Mouse (Mus musculus): Measurements from ENCODE around the gene Ripor3. TPM values are rescaled to one million over a fixed set of nuclear protein-coding genes. Genes with fewer than 3 reads are reported as not detected.

Ripor3 gene
- polyA plus RNA-seq, 1 experiment from 2014 or later = 2.3 TPM

GRCm38 (mm10) chr2:167944193-167944592, 66.2 kb downstream of the Ripor3 start:
- Histone ChIP-seq H3K9ac (ENCODE audit: low read depth, low read length) (no peak overlapping the region), H3K36me3 (ENCODE audit: insufficient read depth, low read length) (no peaks in the 10 kb centered on the region), H3K4me3 (replicated peaks; ENCODE audit: low read depth, low read length) (no peak overlapping the region), H3K27me3 (ENCODE audit: insufficient read depth, low read length) (no peaks in the 10 kb centered on the region), H3K4me2 (ENCODE audit: low read length) (no peak overlapping the region), H3K4me1 (replicated peaks; ENCODE audit: insufficient read depth, low read length) (peaks cover 33% of the 10 kb centered on the region), H3K9me3 (replicated peaks; ENCODE audit: low read length) (no peaks in the 10 kb centered on the region), H3K27ac (no peak overlapping the region)
- no peak for DNase-seq (ENCODE audit: low spot score)
- TF ChIP-seq CTCF (IDR thresholded peaks at IDR 0.05; ENCODE audit: low read depth) = no peak
- no peak for ATAC-seq (replicated peaks; ENCODE audit: low FRiP score, low read depth)
- WGBS = 90% methylated on average over 3 of the region's 3 CpGs

DNA sequence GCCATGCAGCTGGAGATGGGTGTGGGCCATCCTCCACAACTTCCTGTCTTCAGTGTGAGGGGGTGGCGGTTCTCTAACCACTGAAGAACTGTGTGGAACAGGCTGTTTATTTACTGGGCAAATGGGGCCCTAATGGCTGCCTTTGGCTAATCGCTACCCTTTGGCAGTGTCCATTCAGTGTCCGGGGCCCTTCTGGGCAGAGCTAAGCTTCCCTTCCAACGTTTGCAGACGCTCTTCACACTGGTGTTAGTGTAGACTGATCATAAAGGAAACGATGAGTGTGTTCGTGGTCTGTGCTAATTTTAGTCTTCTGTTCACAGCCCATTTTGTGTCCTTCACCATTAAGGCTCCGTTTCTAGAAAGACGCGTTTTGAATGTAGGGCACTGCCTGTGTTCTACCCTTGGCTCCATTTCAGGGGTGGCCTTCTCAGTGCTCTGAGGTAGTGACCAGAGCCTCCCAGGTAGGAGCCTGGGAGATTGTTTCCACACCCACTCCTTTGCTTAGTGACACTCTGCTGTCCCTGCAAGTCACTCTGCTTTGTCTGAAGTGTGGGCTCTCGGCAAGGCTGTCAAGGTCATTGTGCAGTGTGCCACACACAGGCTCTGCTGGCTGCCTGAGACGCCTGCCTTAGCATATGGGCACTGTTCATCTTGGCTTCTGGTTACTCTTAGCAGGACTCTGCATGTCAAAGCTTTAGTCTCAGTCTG, 67.3 kb downstream of the Ripor3 start:
- Histone ChIP-seq H3K4me1 (replicated peaks; ENCODE audit: insufficient read depth, low read length) (peaks cover 25% of the 10 kb centered on the region), H3K36me3 (ENCODE audit: insufficient read depth, low read length) (no peaks in the 10 kb centered on the region), H3K27ac (peak overlapping the region; percentile 64; the same call in 1 of the 2 replicates), H3K9me3 (replicated peaks; ENCODE audit: low read length) (no peaks in the 10 kb centered on the region), H3K4me3 (replicated peaks; ENCODE audit: low read depth, low read length) (no peak overlapping the region), H3K4me2 (ENCODE audit: low read length) (peak overlapping the region; percentile 10; the same call in 1 of the 2 replicates), H3K27me3 (ENCODE audit: insufficient read depth, low read length) (no peaks in the 10 kb centered on the region), H3K9ac (ENCODE audit: low read depth, low read length) (no peak overlapping the region)
- TF ChIP-seq CTCF (IDR thresholded peaks at IDR 0.05; ENCODE audit: low read depth) = no peak
- 47% methylated on average over 12 of the region's 12 CpGs for WGBS
- no peak for ATAC-seq (replicated peaks; ENCODE audit: low FRiP score, low read depth)
- DNase-seq (ENCODE audit: low spot score) = no peak

DNA sequence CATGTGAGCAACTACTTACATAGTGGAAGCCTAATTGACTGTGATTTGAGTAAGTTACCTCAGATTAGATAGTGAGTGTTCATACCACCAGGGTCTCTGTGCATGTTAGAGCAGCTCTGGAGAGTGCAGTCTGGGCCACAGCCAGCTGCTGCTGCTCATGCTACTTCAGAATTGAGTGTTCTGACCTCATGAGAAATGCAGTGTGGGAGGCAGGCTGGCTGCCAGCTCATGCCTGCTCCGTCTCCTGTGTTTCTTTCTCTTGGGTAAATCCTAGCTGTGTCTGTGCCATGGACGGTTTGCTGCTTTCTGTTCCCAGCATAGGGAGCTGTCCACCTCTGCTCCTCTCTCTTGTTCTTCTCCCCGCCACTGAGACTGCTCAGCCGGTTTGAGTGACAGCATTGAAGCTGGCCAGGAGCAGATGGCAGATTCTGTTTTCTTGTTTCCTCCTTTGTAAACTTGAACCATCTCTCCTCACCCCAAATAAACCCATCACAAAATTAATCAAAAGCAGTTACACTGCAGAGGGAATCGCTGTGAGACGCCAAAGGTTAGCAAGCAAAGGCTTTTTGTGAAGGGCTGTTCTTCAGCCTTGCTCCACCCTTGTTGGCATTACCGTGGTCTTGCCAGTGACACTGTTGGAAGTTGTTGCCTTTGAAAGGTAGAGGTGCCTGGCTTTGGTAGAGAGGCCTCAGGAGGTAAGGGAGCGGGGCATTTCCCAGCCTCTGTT, 68.1 kb downstream of the Ripor3 start:
- Histone ChIP-seq H3K9me3 (replicated peaks; ENCODE audit: low read length) (no peaks in the 10 kb centered on the region), H3K27me3 (ENCODE audit: insufficient read depth, low read length) (no peaks in the 10 kb centered on the region), H3K4me3 (replicated peaks; ENCODE audit: low read depth, low read length) (no peak overlapping the region), H3K36me3 (ENCODE audit: insufficient read depth, low read length) (no peaks in the 10 kb centered on the region), H3K4me1 (replicated peaks; ENCODE audit: insufficient read depth, low read length) (peaks cover 21% of the 10 kb centered on the region), H3K9ac (ENCODE audit: low read depth, low read length) (no peak overlapping the region), H3K27ac (peak overlapping the region; percentile 64), H3K4me2 (ENCODE audit: low read length) (peak overlapping the region; percentile 10; the same call in 1 of the 2 replicates)
- WGBS = 22% methylated on average over 8 of the region's 8 CpGs
- TF ChIP-seq CTCF (IDR thresholded peaks at IDR 0.05; ENCODE audit: low read depth) = no peak
- no peak; the same call in 1 of the 2 replicates for ATAC-seq (replicated peaks; ENCODE audit: low FRiP score, low read depth)
- peak; percentile 78 for DNase-seq (ENCODE audit: low spot score)

DNA sequence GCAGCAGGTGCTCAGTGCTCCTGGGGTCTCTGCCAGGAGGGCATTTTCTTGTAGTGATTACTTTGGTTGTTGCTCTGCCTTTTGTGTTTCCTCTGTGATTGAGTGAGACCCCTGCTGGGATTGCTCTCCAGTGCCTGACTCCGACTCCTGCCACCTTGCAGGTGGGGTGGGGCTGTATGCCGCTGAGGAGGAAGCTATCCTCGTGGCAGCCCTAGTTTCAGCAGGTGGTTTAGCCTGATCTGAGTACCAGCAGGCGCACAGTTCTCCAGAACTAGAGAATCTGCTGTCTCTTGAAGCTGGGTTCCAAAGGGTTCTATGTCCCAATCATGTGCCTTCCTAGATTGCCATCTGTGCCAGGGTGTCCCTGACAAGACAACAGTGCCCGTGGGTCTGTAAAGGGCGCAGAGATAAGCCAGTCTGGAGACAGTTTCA, 68.7 kb downstream of the Ripor3 start:
- Histone ChIP-seq H3K9me3 (replicated peaks; ENCODE audit: low read length) (no peaks in the 10 kb centered on the region), H3K9ac (ENCODE audit: low read depth, low read length) (no peak overlapping the region), H3K4me2 (ENCODE audit: low read length) (no peak overlapping the region), H3K4me1 (replicated peaks; ENCODE audit: insufficient read depth, low read length) (peaks cover 21% of the 10 kb centered on the region), H3K27ac (peak overlapping the region; percentile 64), H3K27me3 (ENCODE audit: insufficient read depth, low read length) (no peaks in the 10 kb centered on the region), H3K36me3 (ENCODE audit: insufficient read depth, low read length) (no peaks in the 10 kb centered on the region), H3K4me3 (replicated peaks; ENCODE audit: low read depth, low read length) (no peak overlapping the region)
- DNase-seq (ENCODE audit: low spot score) = no peak
- no peak for ATAC-seq (replicated peaks; ENCODE audit: low FRiP score, low read depth)
- no peak for TF ChIP-seq CTCF (IDR thresholded peaks at IDR 0.05; ENCODE audit: low read depth)
- WGBS = 57% methylated on average over 6 of the region's 6 CpGs

- 71% methylated on average over 4 of the region's 4 CpGs for WGBS
- Histone ChIP-seq H3K36me3 (ENCODE audit: insufficient read depth, low read length) (no peaks in the 10 kb centered on the region), H3K27ac (no peak overlapping the region), H3K9ac (ENCODE audit: low read depth, low read length) (no peak overlapping the region), H3K4me2 (ENCODE audit: low read length) (no peak overlapping the region), H3K4me1 (replicated peaks; ENCODE audit: insufficient read depth, low read length) (peaks cover 21% of the 10 kb centered on the region), H3K27me3 (ENCODE audit: insufficient read depth, low read length) (no peaks in the 10 kb centered on the region), H3K4me3 (replicated peaks; ENCODE audit: low read depth, low read length) (no peak overlapping the region), H3K9me3 (replicated peaks; ENCODE audit: low read length) (no peaks in the 10 kb centered on the region)
- no peak for TF ChIP-seq CTCF (IDR thresholded peaks at IDR 0.05; ENCODE audit: low read depth)
- DNase-seq (ENCODE audit: low spot score) (no peak), ATAC-seq (replicated peaks; ENCODE audit: low FRiP score, low read depth) (no peak)
Measured at GRCm38 (mm10) chr2:167941320-167941719, 69.1 kb downstream of the Ripor3 start.

DNA sequence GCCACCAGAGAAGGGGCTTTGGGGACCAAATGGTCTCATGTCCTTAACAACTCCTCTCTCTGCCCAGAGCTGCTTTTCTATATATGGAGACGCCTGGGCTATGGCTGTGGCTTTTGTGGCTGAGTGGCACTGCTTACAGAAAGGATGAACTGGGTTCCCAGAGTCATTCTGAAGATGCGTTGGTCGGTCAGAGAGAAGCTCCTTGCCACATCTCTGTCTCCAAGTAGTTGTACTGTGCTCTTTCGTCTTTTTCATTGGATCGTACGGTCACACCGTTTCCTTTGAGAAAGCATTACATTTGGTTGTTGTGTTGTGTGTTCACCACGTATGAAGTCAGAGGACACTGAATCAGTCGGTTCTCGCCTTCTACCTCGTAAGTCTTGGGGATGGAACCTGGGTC, 69.8 kb downstream of the Ripor3 start:
- DNase-seq (ENCODE audit: low spot score) (no peak), ATAC-seq (replicated peaks; ENCODE audit: low FRiP score, low read depth) (no peak)
- Histone ChIP-seq H3K4me3 (replicated peaks; ENCODE audit: low read depth, low read length) (no peak overlapping the region), H3K4me1 (replicated peaks; ENCODE audit: insufficient read depth, low read length) (peaks cover 21% of the 10 kb centered on the region), H3K4me2 (ENCODE audit: low read length) (no peak overlapping the region), H3K27ac (no peak overlapping the region), H3K9ac (ENCODE audit: low read depth, low read length) (no peak overlapping the region), H3K9me3 (replicated peaks; ENCODE audit: low read length) (no peaks in the 10 kb centered on the region), H3K27me3 (ENCODE audit: insufficient read depth, low read length) (no peaks in the 10 kb centered on the region), H3K36me3 (ENCODE audit: insufficient read depth, low read length) (no peaks in the 10 kb centered on the region)
- no peak for TF ChIP-seq CTCF (IDR thresholded peaks at IDR 0.05; ENCODE audit: low read depth)
- 85% methylated on average over 11 of the region's 11 CpGs for WGBS
